Mouse (Mus musculus): ENCODE results near the gene Pcdh7.

The Pcdh7 gene

GRCm38 (mm10) chr5:57745879-57746278, 28.1 kb downstream of the Pcdh7 start:
- no peak for DNase-seq (ENCODE audit: low spot score in 2 of 2)

- DNase-seq (ENCODE audit: low spot score in 2 of 2) = no peak
These were observed 32.6 kb downstream of the Pcdh7 start for GRCm38 (mm10) chr5:57750320-57750719.

- DNase-seq (ENCODE audit: low spot score in 2 of 2) = peak in 1 of 2 experiments; percentile 6
These were observed 38.0 kb downstream of the Pcdh7 start for GRCm38 (mm10) chr5:57755791-57756190.

- peak in 1 of 2 experiments; percentile 9 for DNase-seq (ENCODE audit: low spot score in 2 of 2)
These were observed 39.1 kb downstream of the Pcdh7 start for GRCm38 (mm10) chr5:57756726-57757424.

GRCm38 (mm10) chr5:57757436-57757898, 39.7 kb downstream of the Pcdh7 start:
- DNase-seq (ENCODE audit: low spot score in 2 of 2) = no peak

GRCm38 (mm10) chr5:57758968-57759367, 41.2 kb downstream of the Pcdh7 start:
- DNase-seq (ENCODE audit: low spot score in 2 of 2) = no peak

- no peak for DNase-seq (ENCODE audit: low spot score in 2 of 2)
These were observed 42.6 kb downstream of the Pcdh7 start for GRCm38 (mm10) chr5:57760069-57761063.

GRCm38 (mm10) chr5:57765356-57765755, 47.6 kb downstream of the Pcdh7 start:
- DNase-seq (ENCODE audit: low spot score in 2 of 2) = no peak

- DNase-seq (ENCODE audit: low spot score in 2 of 2) = no peak
These were observed 49.6 kb downstream of the Pcdh7 start for GRCm38 (mm10) chr5:57767346-57767745.

- DNase-seq (ENCODE audit: low spot score in 2 of 2) = no peak
These were observed 50.8 kb downstream of the Pcdh7 start for GRCm38 (mm10) chr5:57768469-57769022.

- no peak for DNase-seq (ENCODE audit: low spot score in 2 of 2)
These were observed 51.9 kb downstream of the Pcdh7 start for GRCm38 (mm10) chr5:57769644-57770043.

- DNase-seq (ENCODE audit: low spot score in 2 of 2) = no peak
These were observed 52.6 kb downstream of the Pcdh7 start for GRCm38 (mm10) chr5:57770364-57770763.

GRCm38 (mm10) chr5:57771122-57771521, 53.4 kb downstream of the Pcdh7 start:
- no peak for DNase-seq (ENCODE audit: low spot score in 2 of 2)

GRCm38 (mm10) chr5:57772711-57773110, 54.9 kb downstream of the Pcdh7 start:
- DNase-seq (ENCODE audit: low spot score in 2 of 2) = no peak

GRCm38 (mm10) chr5:57774496-57774895, 56.7 kb downstream of the Pcdh7 start:
- no peak for DNase-seq (ENCODE audit: low spot score in 2 of 2)

GRCm38 (mm10) chr5:57778093-57778492, 60.3 kb downstream of the Pcdh7 start:
- no peak for DNase-seq (ENCODE audit: low spot score in 2 of 2)

GRCm38 (mm10) chr5:57779951-57780350, 62.2 kb downstream of the Pcdh7 start:
- DNase-seq (ENCODE audit: low spot score in 2 of 2) = no peak

GRCm38 (mm10) chr5:57780574-57780973, 62.8 kb downstream of the Pcdh7 start:
- DNase-seq (ENCODE audit: low spot score in 2 of 2) = no peak

- DNase-seq (ENCODE audit: low spot score in 2 of 2) = no peak
These were observed 64.2 kb downstream of the Pcdh7 start for GRCm38 (mm10) chr5:57781950-57782349.

GRCm38 (mm10) chr5:57782546-57782945, 64.8 kb downstream of the Pcdh7 start:
- DNase-seq (ENCODE audit: low spot score in 2 of 2) = no peak

- DNase-seq (ENCODE audit: low spot score in 2 of 2) = peak in 1 of 2 experiments; percentile 12
These were observed 71.2 kb downstream of the Pcdh7 start for GRCm38 (mm10) chr5:57788775-57789509.

Measured in urinary bladder, postnatal 36 days (tissue).